Mouse (Mus musculus): Measurements from ENCODE around the gene Ppme1. TPM values are rescaled to one million over a fixed set of nuclear protein-coding genes. Genes with fewer than 3 reads are reported as not detected.

Ppme1 gene
- total and polyA plus RNA-seq, 3 experiments: 60.9 to 131 (median 69.9) TPM

Other genes with a start within 250 kb of the Ppme1 start
- 1 to 10 TPM; 3.0 to 6.0 TPM for gene Lipt2, start 213.0 kb downstream of the Ppme1 start, total RNA-seq (2021)
- gene Lipt2, start 213.0 kb downstream of the Ppme1 start, polyA plus RNA-seq (2012; rRNA removed): 12.9 and 15.5 TPM in 2 replicates
- gene Kcne3, start 195.8 kb downstream of the Ppme1 start, total RNA-seq (2021): 1 to 10 TPM in 1 of 2 experiments, under 1 TPM in 1; 0.84 to 1.6 TPM
- 1.6 and 2.7 TPM in 2 replicates for gene Kcne3, start 195.8 kb downstream of the Ppme1 start, polyA plus RNA-seq (2012; rRNA removed)
- 1 to 10 TPM; 4.1 to 5.6 TPM for gene Pgm2l1, start 144.9 kb downstream of the Ppme1 start, total RNA-seq (2021)
- gene Pgm2l1, start 144.9 kb downstream of the Ppme1 start, polyA plus RNA-seq (2012; rRNA removed): 2.6 and 2.9 TPM in 2 replicates
- under 1 TPM; 0.23 to 0.79 TPM for gene P4ha3, start 86.8 kb downstream of the Ppme1 start, total RNA-seq (2021)
- 0.26 and 0.52 TPM in 2 replicates for gene P4ha3, start 86.8 kb downstream of the Ppme1 start, polyA plus RNA-seq (2012; rRNA removed)
- gene C2cd3, start 74 bp downstream of the Ppme1 start, total RNA-seq (2021): 10 to 100 TPM; 16.5 to 20.3 TPM
- 16.9 and 17.7 TPM in 2 replicates for gene C2cd3, start 74 bp downstream of the Ppme1 start, polyA plus RNA-seq (2012; rRNA removed)
- gene Ucp3, start 100.7 kb upstream of the Ppme1 start, total RNA-seq (2021): 10 to 100 TPM; 22.7 to 58.7 TPM
- 17.0 and 35.6 TPM in 2 replicates for gene Ucp3, start 100.7 kb upstream of the Ppme1 start, polyA plus RNA-seq (2012; rRNA removed)
- 100 to 1,000 TPM; 187 to 254 TPM for gene Ucp2, start 121.0 kb upstream of the Ppme1 start, total RNA-seq (2021)
- gene Ucp2, start 121.0 kb upstream of the Ppme1 start, polyA plus RNA-seq (2012; rRNA removed): 315 and 432 TPM in 2 replicates
- gene Dnajb13, start 142.7 kb upstream of the Ppme1 start, total RNA-seq (2021): under 1 TPM; 0.17 to 0.24 TPM
- 0.20 TPM in 1 of 2 replicates, not detected in the other for gene Dnajb13, start 142.7 kb upstream of the Ppme1 start, polyA plus RNA-seq (2012; rRNA removed)
- 10 to 100 TPM in 1 of 2 experiments, 1 to 10 TPM in 1; 9.3 to 10.5 TPM for gene Coa4, start 164.8 kb upstream of the Ppme1 start, total RNA-seq (2021)
- gene Coa4, start 164.8 kb upstream of the Ppme1 start, polyA plus RNA-seq (2012; rRNA removed): 4.4 and 5.2 TPM in 2 replicates
- 10 to 100 TPM; 67.8 to 80.1 TPM for gene Rab6a, start 235.1 kb upstream of the Ppme1 start, total RNA-seq (2021)
- gene Rab6a, start 235.1 kb upstream of the Ppme1 start, polyA plus RNA-seq (2012; rRNA removed): 29.5 and 38.4 TPM in 2 replicates
- 10 to 100 TPM; 64.4 to 67.8 TPM for gene Mrpl48, start 236.0 kb upstream of the Ppme1 start, total RNA-seq (2021)
- gene Mrpl48, start 236.0 kb upstream of the Ppme1 start, polyA plus RNA-seq (2012; rRNA removed): 4.5 and 4.9 TPM in 2 replicates

Data from adrenal gland, adult 2 months (tissue).